Mouse (Mus musculus) heart, adult 10 weeks (tissue): Measurements from ENCODE around the gene Gm4303. TPM values are rescaled to one million over a fixed set of nuclear protein-coding genes. Genes with fewer than 3 reads are reported as not detected.

Source experiments
- polyA plus RNA-seq: library from polyadenylated mRNA; stranded (reverse); fragments of 350-450 nt; fragmentation: Illumina TruSeq; extraction: RNeasy Lipid Tissue Mini Kit (QIAGEN cat#74804); gene quantifications from one replicate; pipeline ENCODE4 v1.2.3, GENCODE M21; 2014; ENCODE audit warnings: low read depth, low replicate concordance

Gm4303 gene
- not detected for polyA plus RNA-seq

DNA sequence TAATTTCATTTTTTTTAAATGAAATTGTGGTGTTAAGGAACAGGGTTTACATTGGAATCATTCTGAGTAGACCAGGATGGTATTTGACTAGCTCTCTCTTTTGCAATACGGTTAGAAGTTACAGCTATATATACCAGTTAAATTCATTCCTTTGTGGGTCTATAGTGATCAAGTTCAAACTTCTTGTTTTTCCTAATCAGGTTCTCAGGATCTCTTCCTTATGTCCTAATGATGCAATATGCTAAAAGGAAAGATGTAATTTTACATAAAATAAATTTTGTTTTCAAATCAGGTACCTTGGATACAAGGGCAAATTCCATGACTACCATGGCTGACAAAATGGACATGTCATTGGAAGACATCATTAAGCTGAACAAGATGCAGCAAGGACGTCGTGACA, at the start of gene Gm4303:
Gene Gm4303 (plus strand): TSS at position 301 of the 400 bp plus-strand sequence.

DNA sequence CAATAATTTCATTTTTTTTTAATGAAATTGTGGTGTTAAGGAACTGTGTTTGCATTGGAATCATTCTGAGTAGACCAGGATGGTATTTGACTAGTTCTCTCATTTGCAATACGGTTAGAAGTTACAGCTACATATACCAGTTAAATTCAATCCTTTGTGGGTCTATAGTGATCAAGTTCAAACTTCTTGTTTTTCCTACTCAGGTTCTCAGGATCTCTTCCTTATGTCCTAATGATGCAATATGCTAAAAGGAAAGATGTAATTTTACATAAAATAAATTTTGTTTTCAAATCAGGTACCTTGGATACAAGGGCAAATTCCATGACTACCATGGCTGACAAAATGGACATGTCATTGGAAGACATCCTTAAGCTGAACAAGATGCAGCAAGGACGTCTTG, 10.4 kb upstream of the Gm4303 start, which contains the start of gene Gm4301:
Gene Gm4301 (plus strand): TSS at position 301 of the 400 bp plus-strand sequence.

GRCm38 (mm10) chr10:100340536-100340935, 5.2 kb upstream of the Gm4303 start, which contains the start of gene Gm4302:
Gm4302 (plus strand) TSS chr10:100340836.

DNA sequence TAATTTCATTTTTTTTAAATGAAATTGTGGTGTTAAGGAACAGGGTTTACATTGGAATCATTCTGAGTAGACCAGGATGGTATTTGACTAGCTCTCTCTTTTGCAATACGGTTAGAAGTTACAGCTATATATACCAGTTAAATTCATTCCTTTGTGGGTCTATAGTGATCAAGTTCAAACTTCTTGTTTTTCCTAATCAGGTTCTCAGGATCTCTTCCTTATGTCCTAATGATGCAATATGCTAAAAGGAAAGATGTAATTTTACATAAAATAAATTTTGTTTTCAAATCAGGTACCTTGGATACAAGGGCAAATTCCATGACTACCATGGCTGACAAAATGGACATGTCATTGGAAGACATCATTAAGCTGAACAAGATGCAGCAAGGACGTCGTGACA, 5.0 kb downstream of the Gm4303 start, which contains the start of gene Gm4305:
Gene Gm4305 (plus strand): TSS at position 301 of the 400 bp plus-strand sequence.

GRCm38 (mm10) chr10:100361038-100361437, 15.3 kb downstream of the Gm4303 start, which contains the start of gene Gm4307:
Gm4307 (plus strand) TSS chr10:100361338.

DNA sequence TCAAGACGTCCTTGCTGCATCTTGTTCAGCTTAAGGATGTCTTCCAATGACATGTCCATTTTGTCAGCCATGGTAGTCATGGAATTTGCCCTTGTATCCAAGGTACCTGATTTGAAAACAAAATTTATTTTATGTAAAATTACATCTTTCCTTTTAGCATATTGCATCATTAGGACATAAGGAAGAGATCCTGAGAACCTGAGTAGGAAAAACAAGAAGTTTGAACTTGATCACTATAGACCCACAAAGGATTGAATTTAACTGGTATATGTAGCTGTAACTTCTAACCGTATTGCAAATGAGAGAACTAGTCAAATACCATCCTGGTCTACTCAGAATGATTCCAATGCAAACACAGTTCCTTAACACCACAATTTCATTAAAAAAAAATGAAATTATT, 36.7 kb downstream of the Gm4303 start, which contains the start of gene Gm4312:
Gene Gm4312 (minus strand): TSS at position 101 of the 400 bp plus-strand sequence.

Other genes with a start within 250 kb of the Gm4303 start
- not detected for gene Gm4301, start 10.3 kb upstream of the Gm4303 start, polyA plus RNA-seq
- not detected for gene Gm4302, start 5.1 kb upstream of the Gm4303 start, polyA plus RNA-seq
- gene Gm4305, start 5.1 kb downstream of the Gm4303 start, polyA plus RNA-seq = not detected
- not detected for gene Gm4307, start 15.4 kb downstream of the Gm4303 start, polyA plus RNA-seq
- gene Gm4312, start 36.6 kb downstream of the Gm4303 start, polyA plus RNA-seq = not detected
- gene Tmtc3, start 141.4 kb downstream of the Gm4303 start, polyA plus RNA-seq = 11.4 TPM
- 6.4 TPM for gene Cep290, start 141.6 kb downstream of the Gm4303 start, polyA plus RNA-seq
- 6.4 TPM for gene 4930430F08Rik, start 244.5 kb downstream of the Gm4303 start, polyA plus RNA-seq
- gene 1700017N19Rik, start 244.5 kb downstream of the Gm4303 start, polyA plus RNA-seq = not detected